Mouse (Mus musculus): Measurements from ENCODE around the gene Pip4k2c.

The Pip4k2c gene

GRCm38 (mm10) chr10:127182624-127183023 is 28.8 kb downstream of the Pip4k2c start:
- Histone ChIP-seq H3K4me3 (replicated peaks; ENCODE audit: low read length) (no peak overlapping the region), H3K27me3 (ENCODE audit: insufficient read depth, low read length) (peaks cover 49% of the 10 kb centered on the region), H3K4me1 (replicated peaks; ENCODE audit: low read depth, low read length) (peaks cover 92% of the 10 kb centered on the region), H3K9me3 (ENCODE audit: low read length) (no peaks in the 10 kb centered on the region), H3K36me3 (ENCODE audit: insufficient read depth, low read length) (peaks cover 41% of the 10 kb centered on the region)
- no peak for TF ChIP-seq CTCF (conservative IDR thresholded peaks at IDR 0.05; ENCODE audit: low read length)
- no peak for TF ChIP-seq NANOG (IDR thresholded peaks at IDR 0.05; ENCODE audit: borderline replicate concordance, low read length)
- TF ChIP-seq POU5F1 (IDR thresholded peaks at IDR 0.05; ENCODE audit: borderline replicate concordance, low read length), result no peak

- H3K4me1 ChIP-seq (replicated peaks; ENCODE audit: low read depth, low read length), result peaks cover 92% of the 10 kb centered on the region
- no peaks in the 10 kb centered on the region for H3K9me3 ChIP-seq (ENCODE audit: low read length)
- H3K36me3 ChIP-seq (ENCODE audit: insufficient read depth, low read length), result peaks cover 35% of the 10 kb centered on the region
- no peak for TF ChIP-seq CTCF (conservative IDR thresholded peaks at IDR 0.05; ENCODE audit: low read length)
- no peak for TF ChIP-seq POU5F1 (IDR thresholded peaks at IDR 0.05; ENCODE audit: borderline replicate concordance, low read length)
- no peak for TF ChIP-seq NANOG (IDR thresholded peaks at IDR 0.05; ENCODE audit: borderline replicate concordance, low read length)
- H3K27me3 ChIP-seq (ENCODE audit: insufficient read depth, low read length), result peaks cover 46% of the 10 kb centered on the region
- H3K4me3 ChIP-seq (replicated peaks; ENCODE audit: low read length), result no peak overlapping the region
Measured at GRCm38 (mm10) chr10:127181566-127181965, 29.8 kb downstream of the Pip4k2c start.

- Histone ChIP-seq H3K36me3 (ENCODE audit: insufficient read depth, low read length) (peaks cover 26% of the 10 kb centered on the region), H3K9me3 (ENCODE audit: low read length) (no peaks in the 10 kb centered on the region), H3K4me3 (replicated peaks; ENCODE audit: low read length) (peak overlapping the region; percentile 67), H3K4me1 (replicated peaks; ENCODE audit: low read depth, low read length) (peaks cover 96% of the 10 kb centered on the region), H3K27me3 (ENCODE audit: insufficient read depth, low read length) (peaks cover 46% of the 10 kb centered on the region)
- no peak for TF ChIP-seq CTCF (conservative IDR thresholded peaks at IDR 0.05; ENCODE audit: low read length)
- no peak for TF ChIP-seq POU5F1 (IDR thresholded peaks at IDR 0.05; ENCODE audit: borderline replicate concordance, low read length)
- no peak for TF ChIP-seq NANOG (IDR thresholded peaks at IDR 0.05; ENCODE audit: borderline replicate concordance, low read length)
Measured at GRCm38 (mm10) chr10:127180695-127181047, 30.7 kb downstream of the Pip4k2c start.

GRCm38 (mm10) chr10:127179871-127180694 is 31.3 kb downstream of the Pip4k2c start, which contains the start of gene Slc26a10:
TSS of gene Slc26a10 (minus strand) at chr10:127180645.
- H3K27me3 ChIP-seq (ENCODE audit: insufficient read depth, low read length), result peaks cover 46% of the 10 kb centered on the region
- TF ChIP-seq POU5F1 (IDR thresholded peaks at IDR 0.05; ENCODE audit: borderline replicate concordance, low read length) (no peak), NANOG (IDR thresholded peaks at IDR 0.05; ENCODE audit: borderline replicate concordance, low read length) (no peak), CTCF (conservative IDR thresholded peaks at IDR 0.05; ENCODE audit: low read length) (no peak)
- peaks cover 90% of the 10 kb centered on the region for H3K4me1 ChIP-seq (replicated peaks; ENCODE audit: low read depth, low read length)
- H3K36me3 ChIP-seq (ENCODE audit: insufficient read depth, low read length), result peaks cover 21% of the 10 kb centered on the region
- peak within 1 kb of the TSS; percentile 67 for H3K4me3 ChIP-seq (replicated peaks; ENCODE audit: low read length)
- H3K9me3 ChIP-seq (ENCODE audit: low read length), result no peaks in the 10 kb centered on the region

GRCm38 (mm10) chr10:127178286-127179027 is 32.9 kb downstream of the Pip4k2c start:
- no peak for TF ChIP-seq NANOG (IDR thresholded peaks at IDR 0.05; ENCODE audit: borderline replicate concordance, low read length)
- no peak for TF ChIP-seq CTCF (conservative IDR thresholded peaks at IDR 0.05; ENCODE audit: low read length)
- no peak for TF ChIP-seq POU5F1 (IDR thresholded peaks at IDR 0.05; ENCODE audit: borderline replicate concordance, low read length)
- H3K4me1 ChIP-seq (replicated peaks; ENCODE audit: low read depth, low read length), result peaks cover 80% of the 10 kb centered on the region

GRCm38 (mm10) chr10:127177719-127178118 is 33.7 kb downstream of the Pip4k2c start:
- H3K4me1 ChIP-seq (replicated peaks; ENCODE audit: low read depth, low read length), result peaks cover 77% of the 10 kb centered on the region
- TF ChIP-seq POU5F1 (IDR thresholded peaks at IDR 0.05; ENCODE audit: borderline replicate concordance, low read length) (no peak), NANOG (IDR thresholded peaks at IDR 0.05; ENCODE audit: borderline replicate concordance, low read length) (no peak), CTCF (conservative IDR thresholded peaks at IDR 0.05; ENCODE audit: low read length) (peak; percentile 73)

More at GRCm38 (mm10) chr10:127178286-127179027, 32.9 kb downstream of the Pip4k2c start:
- peak overlapping the region; percentile 74 for H3K4me3 ChIP-seq (replicated peaks; ENCODE audit: low read length)
- peaks cover 46% of the 10 kb centered on the region for H3K27me3 ChIP-seq (ENCODE audit: insufficient read depth, low read length)
- peaks cover 14% of the 10 kb centered on the region for H3K36me3 ChIP-seq (ENCODE audit: insufficient read depth, low read length)
- H3K9me3 ChIP-seq (ENCODE audit: low read length), result no peaks in the 10 kb centered on the region

GRCm38 (mm10) chr10:127177235-127177634 is 34.1 kb downstream of the Pip4k2c start:
- peaks cover 42% of the 10 kb centered on the region for H3K27me3 ChIP-seq (ENCODE audit: insufficient read depth, low read length)
- H3K9me3 ChIP-seq (ENCODE audit: low read length), result no peaks in the 10 kb centered on the region
- H3K4me1 ChIP-seq (replicated peaks; ENCODE audit: low read depth, low read length), result peaks cover 74% of the 10 kb centered on the region
- TF ChIP-seq CTCF (conservative IDR thresholded peaks at IDR 0.05; ENCODE audit: low read length) (no peak), NANOG (IDR thresholded peaks at IDR 0.05; ENCODE audit: borderline replicate concordance, low read length) (no peak), POU5F1 (IDR thresholded peaks at IDR 0.05; ENCODE audit: borderline replicate concordance, low read length) (no peak)
- peak overlapping the region; percentile 58 for H3K4me3 ChIP-seq (replicated peaks; ENCODE audit: low read length)
- peaks cover 2% of the 10 kb centered on the region for H3K36me3 ChIP-seq (ENCODE audit: insufficient read depth, low read length)

More at GRCm38 (mm10) chr10:127177719-127178118, 33.7 kb downstream of the Pip4k2c start:
- peaks cover 46% of the 10 kb centered on the region for H3K27me3 ChIP-seq (ENCODE audit: insufficient read depth, low read length)
- H3K9me3 ChIP-seq (ENCODE audit: low read length), result no peaks in the 10 kb centered on the region
- H3K4me3 ChIP-seq (replicated peaks; ENCODE audit: low read length), result peak overlapping the region; percentile 74
- H3K36me3 ChIP-seq (ENCODE audit: insufficient read depth, low read length), result peaks cover 6% of the 10 kb centered on the region

- TF ChIP-seq NANOG (IDR thresholded peaks at IDR 0.05; ENCODE audit: borderline replicate concordance, low read length), result no peak
- TF ChIP-seq POU5F1 (IDR thresholded peaks at IDR 0.05; ENCODE audit: borderline replicate concordance, low read length), result no peak
- TF ChIP-seq CTCF (conservative IDR thresholded peaks at IDR 0.05; ENCODE audit: low read length), result no peak
Measured at GRCm38 (mm10) chr10:127176756-127177155, 34.6 kb downstream of the Pip4k2c start.

More at GRCm38 (mm10) chr10:127176756-127177155, 34.6 kb downstream of the Pip4k2c start:
- no peaks in the 10 kb centered on the region for H3K36me3 ChIP-seq (ENCODE audit: insufficient read depth, low read length)
- H3K27me3 ChIP-seq (ENCODE audit: insufficient read depth, low read length), result peaks cover 43% of the 10 kb centered on the region
- H3K4me1 ChIP-seq (replicated peaks; ENCODE audit: low read depth, low read length), result peaks cover 74% of the 10 kb centered on the region
- H3K4me3 ChIP-seq (replicated peaks; ENCODE audit: low read length), result peak overlapping the region; percentile 58
- H3K9me3 ChIP-seq (ENCODE audit: low read length), result no peaks in the 10 kb centered on the region

Data from E14TG2a.4 (cell line).